9 mouse cellular contexts compared by ENCODE assay signal in genomic region chr9:35044458-35044857, GRCm38 (mm10).
DNase-seq lines count a peak whose midpoint lies in the region; ATAC-seq and TF ChIP-seq lines count a peak whose summit lies in the region.
"Had no signal": no experiment of that assay in that cellular context is flagged by ENCODE, and none has a peak within 500 bp of the region (broad histone marks: within the 10 kb centered on the region; RNA-seq: fewer than 3 reads in every experiment).

No protein-coding gene starts in this region.

- no peaks in the 10 kb centered on the region for H3K9me3 ChIP-seq in lung, embryonic 15.5 days
- no peaks in the 10 kb centered on the region for H3K9me3 ChIP-seq in embryonic facial prominence, embryonic 11.5 days (replicated peaks; ENCODE audit: control insufficient read depth, low read length)
- H3K9me3 ChIP-seq in intestine, embryonic 15.5 days: no peaks in the 10 kb centered on the region
- no peaks in the 10 kb centered on the region for H3K9me3 ChIP-seq in neural tube, embryonic 12.5 days

- no peak for DNase-seq in lung, adult 2 months
- peak; percentile 83 for DNase-seq in embryonic facial prominence, embryonic 11.5 days (ENCODE audit: low spot score)
- no peak for DNase-seq in left cerebral cortex, postnatal 4 days
- no peak for DNase-seq in cerebellum, postnatal 4 days (ENCODE audit: low spot score in 2 of 2)
- no peak for DNase-seq in left cerebral cortex, postnatal 25 days (ENCODE audit: low spot score in 2 of 2)

- no peak for TF ChIP-seq POLR2A in lung, adult 2 months (IDR thresholded peaks at IDR 0.05; ENCODE audit: borderline replicate concordance, extremely low read depth, low read depth, low read length)

- H3K27me3 ChIP-seq in lung, embryonic 15.5 days: no peaks in the 10 kb centered on the region
- no peaks in the 10 kb centered on the region for H3K27me3 ChIP-seq in embryonic facial prominence, embryonic 11.5 days (ENCODE audit: control insufficient read depth, insufficient read depth, low read length)
- H3K27me3 ChIP-seq in intestine, embryonic 15.5 days (replicated peaks): no peaks in the 10 kb centered on the region
- H3K27me3 ChIP-seq in neural tube, embryonic 12.5 days (replicated peaks): no peaks in the 10 kb centered on the region

- H3K4me3 ChIP-seq in lung, embryonic 15.5 days: no peak overlapping the region
- no peak overlapping the region for H3K4me3 ChIP-seq in lung, adult 2 months (replicated peaks; ENCODE audit: extremely low read depth, low read depth, low read length)
- H3K4me3 ChIP-seq in embryonic facial prominence, embryonic 11.5 days (ENCODE audit: low read depth, low read length): no peak overlapping the region
- no peak overlapping the region for H3K4me3 ChIP-seq in intestine, embryonic 15.5 days (replicated peaks)
- H3K4me3 ChIP-seq in neural tube, embryonic 12.5 days: no peak overlapping the region

- no peak for ATAC-seq in lung, embryonic 15.5 days (ENCODE audit: borderline replicate concordance, extremely low read depth, low FRiP score, low TSS enrichment)
- peak; percentile 75 for ATAC-seq in embryonic facial prominence, embryonic 11.5 days (replicated peaks; ENCODE audit: insufficient number of reproducible peaks, low FRiP score, low TSS enrichment, low read depth)
- 0 out of 2 replicates have a peak, but pooled peaks have one; percentile 13 for ATAC-seq in intestine, embryonic 15.5 days
- peak; percentile 22; the same call in 1 of the 2 replicates for ATAC-seq in neural tube, embryonic 12.5 days (ENCODE audit: low FRiP score, low read depth)

- H3K4me1 ChIP-seq in lung, embryonic 15.5 days: peaks cover 55% of the 10 kb centered on the region
- peaks cover 3% of the 10 kb centered on the region; the same call in 1 of the 2 replicates for H3K4me1 ChIP-seq in lung, adult 2 months (ENCODE audit: control insufficient read depth, insufficient read depth, low read length)
- 0 out of 2 replicates have a peak, but pooled peaks cover 3% of the 10 kb centered on the region for H3K4me1 ChIP-seq in embryonic facial prominence, embryonic 11.5 days (ENCODE audit: control insufficient read depth, insufficient read depth, low read length)
- H3K4me1 ChIP-seq in intestine, embryonic 15.5 days (replicated peaks): peaks cover 35% of the 10 kb centered on the region
- H3K4me1 ChIP-seq in neural tube, embryonic 12.5 days: peaks cover 7% of the 10 kb centered on the region; the same call in 1 of the 2 replicates

- 24% methylated on average over 15 of the region's 15 CpGs for WGBS in lung, embryonic 15.5 days
- 57% methylated on average over 15 of the region's 15 CpGs for whole genome bisulfite sequencing in lung, adult 2 months
- WGBS in embryonic facial prominence, embryonic 11.5 days: 5% methylated on average over 15 of the region's 15 CpGs
- 27% methylated on average over 15 of the region's 15 CpGs for WGBS in intestine, embryonic 15.5 days
- 6% methylated on average over 15 of the region's 15 CpGs for WGBS in neural tube, embryonic 12.5 days

- intact Hi-C loops in left cerebral cortex, postnatal 4 days (cut with DNase I): no loop called here
- intact Hi-C loops in left cerebral cortex, postnatal 25 days (cut with DNase I): no loop called here

- peak overlapping the region; percentile 82 for H3K27ac ChIP-seq in lung, embryonic 15.5 days
- H3K27ac ChIP-seq in embryonic facial prominence, embryonic 11.5 days (replicated peaks; ENCODE audit: low read depth, low read length): peak overlapping the region; percentile 5; the same call in 1 of the 2 replicates
- peak overlapping the region; percentile 33; the same call in 1 of the 2 replicates for H3K27ac ChIP-seq in intestine, embryonic 15.5 days
- H3K27ac ChIP-seq in neural tube, embryonic 12.5 days: no peak overlapping the region
- H3K27ac ChIP-seq: liver, embryonic 14.5 days had no signal

- H3K36me3 ChIP-seq in lung, embryonic 15.5 days: peaks cover 13% of the 10 kb centered on the region; the same call in 1 of the 2 replicates
- H3K36me3 ChIP-seq in embryonic facial prominence, embryonic 11.5 days (replicated peaks; ENCODE audit: control insufficient read depth, insufficient read depth, low read depth, low read length): peaks cover 2% of the 10 kb centered on the region; the same call in 1 of the 2 replicates
- H3K36me3 ChIP-seq in intestine, embryonic 15.5 days: no peaks in the 10 kb centered on the region; the same call in 1 of the 2 replicates
- no peaks in the 10 kb centered on the region for H3K36me3 ChIP-seq in neural tube, embryonic 12.5 days

- H3K9ac ChIP-seq in lung, embryonic 15.5 days: no peak overlapping the region
- H3K9ac ChIP-seq in embryonic facial prominence, embryonic 11.5 days (replicated peaks; ENCODE audit: low read length): no peak overlapping the region; the same call in 1 of the 2 replicates
- H3K9ac ChIP-seq in intestine, embryonic 15.5 days: 0 out of 2 replicates have a peak overlapping the region, but pooled peaks have one; percentile 10
- H3K9ac ChIP-seq in neural tube, embryonic 12.5 days: no peak overlapping the region
- H3K9ac ChIP-seq: liver, embryonic 14.5 days had no signal

- no peak for TF ChIP-seq CTCF in lung, adult 2 months (IDR thresholded peaks at IDR 0.05; ENCODE audit: insufficient read depth, low read length)

- no peak overlapping the region for H3K4me2 ChIP-seq in lung, embryonic 15.5 days
- H3K4me2 ChIP-seq in embryonic facial prominence, embryonic 11.5 days (ENCODE audit: low read depth, low read length): no peak overlapping the region
- no peak overlapping the region for H3K4me2 ChIP-seq in intestine, embryonic 15.5 days (replicated peaks)
- peak overlapping the region; percentile 25 for H3K4me2 ChIP-seq in neural tube, embryonic 12.5 days (replicated peaks)
